Mouse (Mus musculus) heart, adult 2 months (tissue): ENCODE measurements at regions not wholly inside any gene's neighbourhood (a gene's known extent, or its start where the extent isn't known, plus 50 kb on each side); places are given as distances from the start of the nearest gene placed in this dataset.

Source experiments
- CTCF ChIP-seq: fragments of 200-600 bp; IDR thresholded peaks from 2 replicates; pipeline ENCODE4 v1.8.1; 2022; ENCODE audit warnings: antibody characterized with exemption, mild to moderate bottlenecking, moderate library complexity
- EP300 ChIP-seq: fragments of 200-500 bp; IDR thresholded peaks from 2 replicates; pipeline ENCODE4 v1.6.1; 2011; ENCODE audit warnings: low read depth, low read length, control low read depth; ENCODE audit not compliant: insufficient read depth

- TF ChIP-seq CTCF = no peak
- no peak for TF ChIP-seq EP300
Measured at GRCm38 (mm10) chr1:75916181-75916580, 370.1 kb downstream of the Slc4a3 start.
